Mouse (Mus musculus) cerebellum, postnatal 14 days (tissue): ENCODE results near the gene Matn1.

ENCODE experiments used
- DNase-seq, 2 experiments: peaks; one replicate each; pipeline ENCODE4 v3.0.0; 2021; ENCODE audit warnings: mixed read lengths in 2 of 2

Matn1 gene

GRCm38 (mm10) chr4:130987046-130987445, 42.9 kb downstream of the Matn1 start:
- DNase-seq: no peak

- no peak for DNase-seq
Measured at GRCm38 (mm10) chr4:130988219-130988839, 44.1 kb downstream of the Matn1 start.

GRCm38 (mm10) chr4:130989146-130989545, 45.0 kb downstream of the Matn1 start:
- DNase-seq: no peak

GRCm38 (mm10) chr4:130990966-130991365, 46.8 kb downstream of the Matn1 start:
- no peak for DNase-seq

- DNase-seq: no peak
Measured at GRCm38 (mm10) chr4:130994556-130994955, 50.4 kb downstream of the Matn1 start.

- no peak for DNase-seq
Measured at GRCm38 (mm10) chr4:130999744-131000527, 55.8 kb downstream of the Matn1 start.

GRCm38 (mm10) chr4:131000614-131001178, 56.5 kb downstream of the Matn1 start:
- DNase-seq: no peak
